Mouse (Mus musculus): ENCODE results near the gene Olfr521.

DNA sequence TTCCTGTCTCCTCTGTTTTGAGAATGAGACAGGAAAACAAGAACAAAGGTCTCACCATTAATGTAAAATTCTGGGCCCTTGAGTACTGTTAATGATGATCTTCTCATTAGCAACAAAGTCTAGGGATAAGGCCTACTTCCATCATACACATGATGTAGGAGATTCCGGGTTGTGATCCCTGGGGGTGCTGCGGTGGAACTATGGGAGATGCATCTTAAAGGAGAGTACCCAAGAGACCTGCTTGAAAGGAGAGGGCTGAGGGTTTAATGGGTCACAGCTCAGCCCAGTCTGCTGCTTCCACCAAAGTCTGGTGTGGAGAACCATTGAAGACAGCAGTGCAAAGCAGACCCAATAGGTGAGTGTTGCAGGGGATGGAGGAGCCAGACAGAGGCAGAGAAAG, at the start of gene Olfr521:
- TF ChIP-seq CTCF (IDR thresholded peaks at IDR 0.05; ENCODE audit: insufficient read depth, low read depth, low read length) (no peak), POLR2A (IDR thresholded peaks at IDR 0.05; ENCODE audit: insufficient read depth, low read depth, low read length) (no peak)
